Mouse (Mus musculus) left cerebral cortex, postnatal 4 days (tissue): ENCODE measurements around the gene Gm20388. TPM values are rescaled to one million over a fixed set of nuclear protein-coding genes. Genes with fewer than 3 reads are reported as not detected.

ENCODE experiments used
- DNase-seq: peaks from one replicate; pipeline ENCODE4 v3.0.0-alpha.2; 2022
- intact Hi-C: fragments of 180-260 bp; cut with DNase I; formaldehyde crosslinking; loops from one replicate; pipeline ENCODE4 v1.15.1; 2025
- total RNA-seq, 2 experiments: library from RNA; stranded (reverse); gene quantifications; 2 replicates each; pipeline ENCODE4 v1.2.3; 2021

The Gm20388 gene
- total RNA-seq, 2 experiments from 2014 or later, result 6.5 to 12.8 TPM

- DNase-seq, result no peak
- intact Hi-C loops, result no loop called here
Observed at GRCm38 (mm10) chr8:120243916-120244451, 333.3 kb downstream of the Gm20388 start.

GRCm38 (mm10) chr8:120244553-120244952 lies 333.9 kb downstream of the Gm20388 start:
- no peak for DNase-seq
- intact Hi-C loops, result no loop called here

- intact Hi-C loops, result no loop called here
- DNase-seq, result no peak
Observed at GRCm38 (mm10) chr8:120247618-120248017, 337.0 kb downstream of the Gm20388 start.

GRCm38 (mm10) chr8:120248031-120248430 lies 337.4 kb downstream of the Gm20388 start:
- intact Hi-C loops, result no loop called here
- peak; percentile 48 for DNase-seq

- DNase-seq, result no peak
- intact Hi-C loops, result no loop called here
Observed at GRCm38 (mm10) chr8:120248451-120248850, 337.8 kb downstream of the Gm20388 start.

- no peak for DNase-seq
- intact Hi-C loops, result no loop called here
Observed at GRCm38 (mm10) chr8:120249800-120250336, 339.2 kb downstream of the Gm20388 start.

- intact Hi-C loops, result no loop called here
- no peak for DNase-seq
Observed at GRCm38 (mm10) chr8:120250750-120251410, 340.2 kb downstream of the Gm20388 start.

- no peak for DNase-seq
- intact Hi-C loops, result no loop called here
Observed at GRCm38 (mm10) chr8:120251411-120252035, 340.9 kb downstream of the Gm20388 start.

- DNase-seq, result no peak
- intact Hi-C loops, result no loop called here
Observed at GRCm38 (mm10) chr8:120253626-120254025, 343.0 kb downstream of the Gm20388 start.

GRCm38 (mm10) chr8:120255406-120255987 lies 344.9 kb downstream of the Gm20388 start:
- intact Hi-C loops, result no loop called here
- no peak for DNase-seq

GRCm38 (mm10) chr8:120256958-120257357 lies 346.3 kb downstream of the Gm20388 start:
- peak; percentile 67 for DNase-seq
- intact Hi-C loops, result no loop called here

GRCm38 (mm10) chr8:120259206-120259605 lies 348.6 kb downstream of the Gm20388 start:
- no peak for DNase-seq
- intact Hi-C loops, result no loop called here

- DNase-seq, result no peak
- intact Hi-C loops, result no loop called here
Observed at GRCm38 (mm10) chr8:120260677-120261076, 350.0 kb downstream of the Gm20388 start.

- intact Hi-C loops, result no loop called here
- no peak for DNase-seq
Observed at GRCm38 (mm10) chr8:120261338-120262120, 350.9 kb downstream of the Gm20388 start.

- intact Hi-C loops, result no loop called here
- DNase-seq, result no peak
Observed at GRCm38 (mm10) chr8:120263879-120264278, 353.2 kb downstream of the Gm20388 start.

GRCm38 (mm10) chr8:120264388-120264943 lies 353.8 kb downstream of the Gm20388 start:
- DNase-seq, result no peak
- intact Hi-C loops, result no loop called here

- intact Hi-C loops, result no loop called here
- peak; percentile 90 for DNase-seq
Observed at GRCm38 (mm10) chr8:120264944-120265453, 354.4 kb downstream of the Gm20388 start.

- intact Hi-C loops, result no loop called here
- DNase-seq, result peak; percentile 64
Observed at GRCm38 (mm10) chr8:120265471-120265870, 354.8 kb downstream of the Gm20388 start.

- DNase-seq, result peak; percentile 48
- intact Hi-C loops, result no loop called here
Observed at GRCm38 (mm10) chr8:120268541-120268980, 357.9 kb downstream of the Gm20388 start.

GRCm38 (mm10) chr8:120270449-120270848 lies 359.8 kb downstream of the Gm20388 start:
- intact Hi-C loops, result no loop called here
- peak; percentile 90 for DNase-seq
